Mouse (Mus musculus) spleen, adult 2 months (tissue): ENCODE measurements at regions not wholly inside any gene's neighbourhood (a gene's known extent, or its start where the extent isn't known, plus 50 kb on each side); places are given as distances from the start of the nearest gene placed in this dataset.

Experiments
- CTCF ChIP-seq: fragments of 200-500 bp; IDR thresholded peaks from 2 replicates; pipeline ENCODE4 v1.5.1; 2011; ENCODE audit warnings: mild to moderate bottlenecking, inconsistent platforms; ENCODE audit not compliant: insufficient read depth, insufficient read length, insufficient replicate concordance; ENCODE audit errors: extremely low read depth
- POLR2A ChIP-seq: fragments of 200-500 bp; IDR thresholded peaks from 2 replicates; pipeline ENCODE4 v1.6.1; 2011; ENCODE audit warnings: low read depth, low read length, inconsistent platforms

DNA sequence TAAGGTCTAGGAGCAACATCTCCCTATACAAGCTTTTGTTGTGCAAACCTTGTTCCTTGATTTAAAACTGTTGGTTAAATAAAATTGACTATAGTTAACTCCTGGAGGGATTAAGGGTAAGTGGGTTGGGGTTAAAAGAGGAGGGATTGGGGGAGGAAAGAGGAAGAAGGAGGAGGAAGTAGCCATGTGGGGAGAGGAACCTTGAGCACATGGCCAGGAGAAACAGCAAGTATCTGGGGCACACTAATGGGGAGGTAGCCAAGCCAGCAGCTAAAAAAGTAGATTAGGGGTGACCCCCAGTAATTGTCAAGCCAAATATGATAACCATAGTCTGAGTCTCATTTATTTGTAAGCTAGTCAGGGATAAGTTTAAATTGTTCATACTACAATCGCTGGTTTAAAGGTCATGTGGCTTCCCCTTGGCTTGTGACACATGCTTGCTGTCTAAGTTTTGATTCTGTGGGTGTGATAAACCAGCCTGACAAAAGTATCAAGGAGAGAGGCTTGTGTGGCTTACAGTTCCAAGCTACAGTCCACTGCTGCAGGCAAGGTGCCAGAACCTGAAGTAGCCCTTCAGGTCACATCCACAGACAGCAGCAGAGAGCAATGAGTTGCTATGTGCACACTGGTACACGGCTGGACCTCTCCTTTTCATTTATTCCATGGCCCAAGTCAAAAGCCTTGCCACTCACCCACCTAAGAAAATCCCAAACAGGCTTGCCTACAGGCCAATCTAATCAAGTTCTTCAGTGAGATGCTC is 189.8 kb downstream of the Tcp10c start:
- TF ChIP-seq CTCF, result no peak
- TF ChIP-seq POLR2A, result no peak
